Mouse (Mus musculus) left cerebral cortex, adult 9 months (tissue): ENCODE data around the gene Slc16a1.

Experiments used
- DNase-seq, 2 experiments: peaks; one replicate each; pipeline ENCODE4 v3.0.0; 2022; ENCODE audit warnings: low spot score in 2 of 2

Gene Slc16a1

DNA sequence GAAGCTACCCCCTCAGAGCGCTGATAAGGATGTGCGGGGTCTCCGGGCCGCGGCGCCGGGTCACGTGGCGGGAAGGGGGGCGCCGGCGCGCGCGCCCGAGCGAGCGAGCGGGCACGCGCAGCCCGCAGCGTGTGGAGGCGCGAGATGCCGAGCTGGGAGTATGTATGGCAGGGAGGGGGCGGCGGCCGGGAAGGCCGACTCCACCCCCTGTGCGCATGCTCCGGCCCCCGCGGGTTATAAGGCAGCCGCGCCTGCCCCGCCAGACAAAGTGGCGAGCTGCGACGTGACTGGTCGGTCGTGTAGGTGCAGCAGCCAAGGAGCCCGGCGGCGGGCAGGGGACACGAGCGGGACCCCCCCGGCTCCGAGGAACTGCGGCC, at the start of gene Slc16a1:
Gene Slc16a1 (plus strand): TSS at position 266 of the 377 bp plus-strand sequence.
- peak; percentile 77 to 90 for DNase-seq

DNA sequence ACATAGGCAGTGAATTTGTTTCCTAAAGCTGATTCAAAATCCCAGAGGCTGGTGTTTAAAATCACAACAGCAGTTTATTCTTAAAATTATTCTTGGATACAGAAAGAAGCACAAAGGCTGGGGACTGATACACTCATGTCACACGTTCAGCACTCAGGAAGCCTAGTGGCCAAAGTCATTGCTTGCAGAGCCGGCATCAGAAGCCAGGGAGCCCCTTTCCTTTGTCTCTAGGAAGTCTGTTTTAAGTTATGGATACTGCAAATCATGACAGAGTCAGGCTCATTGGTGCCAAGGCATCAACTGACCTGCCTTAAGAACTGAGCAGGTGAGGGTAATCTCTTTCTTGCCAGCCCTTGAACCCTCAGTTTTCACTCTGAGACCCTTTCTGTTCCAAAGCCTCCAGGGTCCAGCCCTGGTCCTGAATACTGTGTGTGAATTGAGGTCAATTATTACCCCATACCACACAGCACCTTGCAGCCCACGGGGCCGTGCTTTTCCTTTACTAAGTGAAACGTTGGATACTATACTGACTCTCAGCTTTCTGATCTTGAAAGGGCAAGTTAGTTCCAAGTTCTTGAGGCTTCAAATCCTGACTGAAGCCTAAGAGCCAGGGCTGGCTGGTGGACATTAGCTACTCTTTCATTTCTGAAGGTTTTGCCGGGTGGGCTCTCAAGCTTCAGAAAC, 41.9 kb upstream of the Slc16a1 start:
- no peak for DNase-seq

DNA sequence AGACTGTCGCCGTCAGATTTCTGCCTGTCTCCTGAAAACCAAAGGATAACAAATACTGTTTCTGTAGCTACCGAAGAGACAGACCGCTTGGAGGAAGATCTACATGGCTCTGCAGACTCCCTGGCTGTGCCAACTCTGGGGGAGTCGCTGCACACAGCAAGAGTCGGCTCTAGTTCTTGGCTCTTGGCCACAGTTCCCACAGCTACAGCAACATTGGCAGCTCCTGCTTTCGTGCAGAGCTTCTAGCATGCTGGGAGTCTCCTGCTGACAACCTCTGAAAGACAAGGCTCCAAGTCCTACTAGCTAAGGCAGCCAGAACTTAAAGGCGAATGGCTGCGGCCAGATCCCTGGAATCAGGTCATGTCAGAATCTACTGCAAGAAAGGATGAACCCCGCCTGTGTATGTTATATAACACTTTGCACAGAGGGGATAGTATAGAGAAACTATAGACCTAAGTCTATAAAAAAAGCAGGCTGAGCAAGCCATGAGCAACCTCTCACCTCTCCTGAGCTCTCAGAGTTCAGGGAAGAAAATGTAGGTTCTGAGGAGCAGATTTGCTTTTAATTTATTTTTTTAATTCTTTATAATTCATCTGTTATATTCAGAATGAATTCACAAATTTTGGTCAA, 41.2 kb upstream of the Slc16a1 start:
- DNase-seq: peak; percentile 86 to 93

DNA sequence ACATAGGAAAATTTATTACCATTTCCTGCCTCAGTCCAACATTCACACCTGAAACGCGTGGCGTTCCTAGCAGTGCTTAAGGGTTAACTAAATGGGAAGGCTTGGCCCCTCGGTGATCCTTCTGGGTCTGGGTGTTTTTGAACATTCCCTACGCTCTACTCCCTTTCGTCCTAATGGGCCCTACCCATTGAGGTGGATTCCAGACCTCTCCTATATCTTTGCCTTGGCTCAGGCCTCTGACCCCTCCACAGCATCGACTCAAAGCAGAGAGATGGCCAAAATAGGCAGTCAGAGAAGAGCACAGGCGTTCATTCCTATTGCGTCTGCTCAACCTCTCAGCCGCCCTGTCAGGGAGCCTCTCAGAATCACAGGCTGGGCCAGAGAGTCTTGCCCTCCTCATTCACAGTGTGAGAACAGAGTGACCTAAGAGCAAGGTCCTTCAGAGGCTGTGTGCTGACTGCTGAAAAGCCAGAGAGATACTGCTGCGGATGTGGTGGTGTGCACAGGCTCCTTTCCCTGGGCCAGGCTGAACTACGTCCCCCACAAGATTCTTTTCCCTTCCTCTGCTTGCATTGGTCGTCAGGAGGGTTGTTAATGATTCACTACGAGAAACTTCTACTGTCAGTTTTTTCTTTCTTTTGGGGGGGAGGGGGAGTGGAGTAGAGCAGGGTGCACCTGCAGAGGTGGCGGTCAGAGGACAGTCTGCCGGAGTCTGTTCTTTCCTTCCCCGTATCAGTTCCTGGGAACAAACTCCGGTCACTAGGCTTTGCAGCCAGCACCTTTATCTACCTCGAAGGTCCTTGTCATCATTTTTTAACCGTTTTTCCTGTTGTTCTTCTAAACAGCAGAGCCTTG, 38.9 kb upstream of the Slc16a1 start:
- DNase-seq: no peak

DNA sequence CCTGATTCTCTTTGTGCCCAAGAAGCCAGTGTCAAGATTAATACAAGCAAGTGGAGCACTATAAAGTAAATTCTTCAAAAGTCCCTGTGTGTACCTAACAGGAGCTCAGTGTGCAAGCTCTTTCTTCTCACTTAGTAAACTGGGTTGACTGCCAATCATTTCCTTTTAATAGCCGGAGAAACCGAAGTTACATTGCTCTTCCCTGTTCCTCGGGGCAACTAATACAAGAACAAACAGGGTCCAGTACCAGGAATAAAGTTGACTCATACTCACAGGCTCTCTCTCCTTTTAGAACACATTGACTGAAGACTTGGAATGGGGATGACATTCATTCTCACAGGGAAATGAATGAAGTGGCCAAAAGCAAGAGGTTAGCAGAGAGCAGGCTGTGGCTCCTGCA, 37.8 kb upstream of the Slc16a1 start:
- no peak for DNase-seq

DNA sequence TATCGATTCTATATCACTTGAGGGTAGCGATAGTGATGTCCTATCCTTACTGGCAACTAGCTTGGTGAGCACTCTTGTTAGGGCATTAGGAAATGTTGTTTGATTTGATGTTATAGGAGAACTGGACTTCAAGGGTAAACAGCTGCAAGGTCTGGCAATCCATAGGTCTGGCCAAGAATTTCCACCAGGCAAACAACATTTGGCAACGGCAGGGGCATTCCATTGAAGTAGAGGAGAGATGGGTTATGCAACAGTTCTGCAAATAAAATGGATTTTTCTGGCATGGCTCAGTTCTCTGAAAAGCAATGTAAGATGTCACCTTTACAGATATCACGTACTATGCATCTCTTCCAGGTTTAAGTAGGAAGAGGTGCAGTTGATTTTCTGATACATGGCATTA, 36.8 kb upstream of the Slc16a1 start:
- DNase-seq: no peak

DNA sequence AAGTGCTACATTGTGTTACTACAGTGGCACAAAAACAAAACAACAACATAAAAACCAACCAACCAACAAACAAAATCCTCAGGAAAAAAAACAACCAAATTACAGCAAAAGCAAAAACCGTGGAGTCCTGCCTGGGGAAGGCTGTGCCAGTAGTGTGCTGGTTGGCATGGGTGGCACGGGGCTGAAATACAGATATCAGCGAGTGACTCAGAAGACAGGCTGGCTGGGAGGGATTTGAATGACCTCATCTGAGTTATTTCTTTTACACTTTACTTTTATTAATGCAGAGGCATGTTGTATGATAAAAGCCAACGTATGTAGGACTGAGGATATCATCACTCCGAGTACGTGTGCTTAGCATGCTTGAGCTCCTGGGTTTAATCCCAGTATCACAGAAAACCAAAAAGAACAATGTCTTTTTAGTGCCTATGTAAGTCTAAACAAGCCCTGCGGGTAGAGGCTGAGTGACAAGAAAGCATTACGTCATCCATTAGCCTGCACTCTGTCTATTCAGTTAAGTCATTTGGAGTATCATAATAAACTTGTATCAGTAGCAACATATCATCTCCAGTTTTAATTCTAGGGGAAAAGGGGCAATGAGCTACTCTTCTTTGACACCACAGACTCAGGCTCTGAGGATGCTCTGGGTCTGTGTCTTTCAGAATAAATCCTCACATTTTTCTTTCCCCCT, 28.6 kb upstream of the Slc16a1 start:
- DNase-seq: no peak

DNA sequence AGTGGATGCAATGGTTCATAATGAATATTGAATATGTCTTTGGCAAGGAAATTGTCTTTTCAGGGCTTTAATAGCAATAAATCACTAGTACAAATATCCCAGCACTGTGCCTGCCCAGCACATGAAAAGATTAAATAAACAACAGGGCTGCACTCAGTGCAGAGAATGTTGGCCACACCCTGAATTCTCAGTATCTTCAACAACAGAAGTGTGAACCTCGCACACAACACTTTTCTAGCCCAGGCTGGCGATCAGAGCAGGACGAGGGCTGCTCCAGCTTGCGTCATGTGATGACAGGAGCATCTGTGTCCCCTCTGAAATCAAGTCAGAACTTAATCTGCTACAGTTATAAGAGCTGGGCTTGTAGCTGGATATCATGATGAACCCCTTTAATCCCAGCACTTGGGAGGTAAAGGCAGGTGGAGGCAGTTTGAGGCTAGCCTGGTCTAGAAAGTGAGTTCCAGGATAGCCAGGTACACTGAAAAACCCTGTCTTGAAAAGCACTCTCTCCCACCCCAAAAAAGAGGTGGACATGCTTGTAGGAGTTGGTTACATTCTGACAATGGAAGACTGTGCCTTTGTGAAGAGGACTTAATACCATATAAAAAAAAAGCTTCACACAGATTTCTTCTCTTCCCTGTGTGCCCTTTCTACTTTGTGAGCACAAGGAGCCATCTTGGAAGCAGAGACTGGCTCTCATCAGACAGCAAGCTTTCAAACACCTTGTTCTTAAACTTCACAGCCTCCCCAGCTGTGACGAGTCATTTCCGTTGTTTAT, 27.8 kb upstream of the Slc16a1 start:
- no peak for DNase-seq

DNA sequence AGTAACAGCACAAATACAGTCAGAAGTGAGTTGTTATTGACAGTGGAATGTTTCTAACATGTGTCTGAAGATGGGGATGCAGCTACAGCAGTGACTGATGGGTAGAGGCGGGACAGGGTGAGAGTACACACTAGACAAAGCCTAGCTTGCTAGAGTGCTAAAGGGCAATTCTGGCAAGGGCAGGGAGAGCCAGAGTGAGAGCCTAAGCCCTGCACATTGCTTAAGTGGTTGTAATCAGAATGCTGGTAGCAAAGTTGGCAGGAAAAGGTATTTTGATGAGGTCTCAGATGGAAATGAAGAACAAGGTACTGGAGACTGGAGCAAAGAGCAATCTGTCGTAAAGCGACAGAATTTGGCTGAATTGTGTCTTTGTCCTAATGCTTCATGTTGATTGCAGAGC, 26.5 kb upstream of the Slc16a1 start:
- no peak for DNase-seq

DNA sequence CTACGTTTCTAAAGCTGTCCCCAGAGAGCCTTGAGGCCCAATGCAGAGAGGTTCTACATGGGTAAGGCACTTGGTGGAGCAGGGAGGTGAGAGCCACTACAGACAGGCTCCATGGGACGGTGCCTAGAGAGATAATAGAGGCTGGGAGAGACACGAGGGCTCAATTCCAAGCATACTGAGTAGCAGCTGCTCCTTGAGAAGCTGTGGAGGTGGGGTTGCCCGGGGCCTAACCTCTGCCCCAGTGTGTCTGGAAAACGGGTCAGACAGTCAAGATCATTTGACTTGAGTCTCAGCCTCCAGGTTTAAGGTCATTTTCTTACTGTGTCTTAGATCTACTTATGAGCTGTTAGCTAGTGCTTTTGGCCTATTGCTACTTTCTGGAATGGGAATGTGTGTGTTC, 25.4 kb upstream of the Slc16a1 start:
- no peak for DNase-seq

DNA sequence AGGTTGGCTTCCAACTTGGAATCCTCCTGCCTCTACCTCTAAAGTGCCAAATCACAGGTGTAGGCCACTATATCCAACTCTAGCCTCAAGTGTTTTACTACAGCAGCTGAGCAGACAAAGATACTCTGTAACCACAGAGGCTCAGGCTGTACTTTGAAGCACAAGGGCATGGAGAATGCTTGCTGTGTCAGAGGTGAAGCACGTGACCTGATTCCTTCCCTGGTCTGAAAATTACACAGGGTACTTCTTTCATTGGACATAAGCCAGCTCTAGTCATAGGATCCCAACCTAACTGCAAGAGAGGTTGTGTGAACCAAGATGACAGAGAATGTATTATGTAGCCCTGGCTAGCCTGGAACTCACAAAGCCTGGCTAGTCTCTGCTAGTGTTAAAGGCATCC, 24.4 kb upstream of the Slc16a1 start:
- DNase-seq: no peak

DNA sequence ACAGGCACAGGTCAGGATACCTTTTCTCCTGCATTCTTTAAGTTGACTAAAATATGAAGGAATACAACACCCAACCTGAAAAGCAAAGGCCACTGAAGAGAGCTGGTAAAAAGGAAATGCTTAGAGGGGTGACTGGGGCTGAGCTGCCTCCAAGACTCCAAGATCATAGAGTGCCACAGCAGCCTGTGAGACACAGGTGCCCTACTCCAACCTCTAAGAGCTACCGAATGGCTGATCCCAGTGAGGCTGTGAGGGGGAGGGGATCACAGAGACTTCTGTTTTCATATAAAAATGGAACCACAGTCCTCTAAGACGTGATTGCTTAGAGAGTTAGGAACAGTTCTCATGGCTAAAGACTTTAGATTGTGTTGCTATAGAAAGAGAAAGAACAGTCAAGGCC, 23.3 kb upstream of the Slc16a1 start:
- DNase-seq: no peak

DNA sequence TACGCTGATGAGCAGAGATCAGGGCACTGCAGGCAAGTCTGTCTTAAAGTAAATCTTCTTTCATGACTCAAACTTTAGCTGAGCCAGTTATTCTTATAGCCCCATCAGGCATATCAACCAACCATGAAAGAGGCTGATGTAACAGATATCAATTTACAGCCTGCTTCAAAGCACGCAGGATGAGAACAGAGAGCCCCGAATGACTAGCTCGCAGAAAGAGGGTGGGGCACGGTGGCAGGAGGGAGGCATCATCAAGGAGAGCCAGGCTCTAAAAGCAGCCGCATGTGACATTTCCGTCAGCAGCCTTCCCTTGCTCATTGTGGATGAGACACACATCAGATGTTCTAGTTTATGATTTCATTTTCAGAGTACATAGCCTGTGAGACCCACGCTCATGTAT, 22.3 kb upstream of the Slc16a1 start:
- peak in 1 of 2 experiments; percentile 54 for DNase-seq

DNA sequence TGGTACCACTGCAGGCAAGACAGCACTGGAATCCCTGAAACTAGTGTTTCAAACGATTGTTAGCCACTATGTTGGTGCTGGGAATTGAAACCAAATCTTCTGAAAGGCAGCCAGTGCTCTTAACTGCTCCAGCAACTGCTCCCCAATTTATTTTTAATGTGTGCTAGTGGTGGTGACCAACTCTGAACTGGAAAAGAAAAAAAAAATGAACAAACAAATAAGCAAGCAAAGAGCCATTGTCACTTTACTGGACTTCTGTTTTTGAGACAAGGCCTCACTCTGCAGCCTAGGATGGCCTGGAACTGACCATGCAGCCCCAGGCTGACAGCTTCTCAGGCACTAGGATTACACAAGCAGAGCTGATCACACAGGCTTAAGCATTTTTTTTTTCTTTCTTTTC, 16.6 kb upstream of the Slc16a1 start:
- no peak for DNase-seq

DNA sequence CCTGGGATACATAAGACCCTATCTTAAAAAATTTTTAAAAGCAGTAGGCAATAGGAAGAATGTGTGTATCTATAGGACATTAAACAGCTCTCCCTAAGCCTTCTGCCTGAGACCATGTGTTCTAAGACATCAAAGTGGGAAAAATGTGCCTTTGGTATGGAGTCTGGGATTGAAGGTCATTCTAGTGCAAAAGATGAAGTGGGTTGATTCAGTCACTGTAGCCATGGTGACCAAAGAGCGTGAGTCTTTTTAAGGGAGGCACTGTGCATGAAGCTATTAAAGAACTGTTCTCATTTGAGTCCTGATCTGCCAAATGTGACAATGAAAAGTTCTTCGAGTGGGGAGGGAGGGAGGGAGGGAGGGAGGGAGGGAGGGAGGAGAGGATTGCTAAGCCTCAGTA, 8.7 kb upstream of the Slc16a1 start:
- no peak for DNase-seq

DNA sequence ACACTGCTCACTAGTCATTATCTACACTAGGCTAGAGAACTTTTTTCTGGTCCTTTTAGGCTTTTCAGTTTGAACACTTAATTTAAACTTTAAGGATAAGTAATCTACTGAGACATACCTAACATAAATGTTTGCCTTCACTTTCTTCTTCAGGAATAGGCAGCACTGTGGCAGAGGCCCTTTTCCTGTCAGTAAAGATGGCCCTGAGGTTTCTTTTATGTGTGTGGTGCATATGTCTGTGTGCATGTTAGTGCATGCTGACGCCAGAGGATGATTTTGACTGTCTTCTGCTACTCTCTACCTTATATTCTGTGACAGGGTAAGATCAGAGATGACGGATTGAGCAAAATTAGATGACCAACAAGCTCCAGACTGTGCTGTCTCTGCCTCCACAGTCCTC, 7.5 kb upstream of the Slc16a1 start:
- DNase-seq: no peak

DNA sequence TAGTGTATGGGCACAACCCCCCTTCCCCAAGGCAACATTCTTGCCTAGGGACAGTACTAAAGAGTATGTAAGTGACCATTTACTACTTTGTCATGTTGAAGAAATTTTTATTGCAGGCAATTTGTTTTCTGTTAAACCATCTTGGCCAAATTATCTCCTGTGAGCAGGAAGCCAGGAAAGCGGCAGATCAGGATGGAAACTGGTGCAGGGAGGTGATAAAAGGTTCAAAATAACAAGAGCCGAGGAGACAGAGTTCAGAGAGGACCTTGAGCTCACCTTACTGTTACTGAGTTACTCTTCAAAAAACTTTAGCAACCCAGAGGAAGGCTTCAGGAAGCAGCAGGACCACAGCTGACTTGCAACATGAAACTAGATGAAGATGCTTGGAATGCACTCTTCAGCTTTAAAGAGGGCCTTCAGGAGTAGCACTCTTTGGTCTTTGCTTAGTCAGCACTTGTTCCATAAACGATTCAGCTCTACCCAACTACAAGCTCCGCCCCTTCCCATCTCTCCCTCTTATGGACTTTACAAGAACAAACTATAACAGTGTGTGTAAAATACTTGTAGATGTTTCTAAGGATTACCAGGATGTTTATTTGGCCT, 5.8 kb upstream of the Slc16a1 start:
- no peak for DNase-seq

DNA sequence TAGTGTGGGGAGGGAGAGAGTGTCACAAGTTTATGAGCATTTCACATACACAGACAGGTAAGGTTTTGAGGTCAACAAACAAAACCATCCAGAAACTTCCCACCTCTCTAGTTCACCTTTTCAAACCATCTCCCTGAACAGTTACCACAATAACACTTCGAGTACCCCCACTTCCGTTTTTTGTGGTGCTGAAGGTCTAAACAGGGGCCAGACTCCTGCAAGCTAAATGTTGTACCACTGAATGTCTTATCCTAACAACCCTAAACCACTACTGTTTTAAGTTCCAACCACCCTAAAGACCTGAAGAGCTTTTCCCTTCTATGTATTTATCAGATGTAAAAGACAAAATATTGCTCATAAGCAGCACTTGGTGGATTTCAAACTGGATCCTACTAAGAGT, 2.0 kb upstream of the Slc16a1 start:
- no peak for DNase-seq

DNA sequence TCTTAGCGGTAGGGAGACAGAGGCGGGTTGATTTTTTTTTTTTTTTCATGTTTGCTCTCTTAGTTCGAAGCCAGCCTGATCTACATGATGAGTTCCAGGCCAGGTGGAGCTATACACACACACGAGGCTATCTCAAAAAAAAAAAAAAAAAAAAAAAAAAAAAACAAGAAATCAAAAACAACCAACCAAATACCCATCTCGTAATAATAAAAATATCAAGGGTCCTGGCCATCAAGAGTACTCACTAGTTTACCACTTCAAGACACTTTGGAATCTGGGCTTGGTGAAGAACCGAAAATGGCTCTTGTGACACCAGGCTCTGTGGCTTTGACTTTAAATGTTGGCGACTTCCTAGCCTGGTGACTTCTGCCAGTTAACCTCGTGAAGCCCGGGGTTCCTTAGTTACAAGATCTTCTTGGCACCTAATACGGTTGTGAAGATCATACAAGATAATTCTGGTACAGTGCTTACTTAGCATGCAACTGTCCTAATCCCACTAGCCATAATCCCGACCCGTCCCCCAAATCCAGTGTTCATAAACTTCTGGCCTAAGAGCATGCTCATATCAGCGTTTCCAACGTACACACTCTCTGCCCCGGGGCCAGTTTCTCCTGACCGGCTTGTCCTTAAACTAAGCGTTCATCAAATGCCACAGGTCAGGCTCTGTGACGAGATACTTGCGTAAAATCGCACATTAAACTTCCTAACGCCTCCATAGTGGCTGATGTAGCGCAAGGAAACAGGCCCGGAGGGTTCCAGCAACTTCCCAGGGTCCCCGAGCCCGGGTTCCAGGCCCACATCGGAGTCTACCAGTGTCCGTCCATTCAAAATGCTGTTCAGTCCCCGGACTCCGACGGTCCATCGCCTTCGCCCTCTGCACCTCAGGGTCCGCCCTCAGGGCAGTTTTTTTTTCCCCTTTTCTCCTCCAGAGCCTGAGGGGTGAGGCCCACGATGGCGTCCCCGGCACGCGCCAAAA, 753 bp upstream of the Slc16a1 start:
- DNase-seq: peak in 1 of 2 experiments; percentile 39
